Mouse (Mus musculus): Measurements from ENCODE around the gene Usp20. TPM values are rescaled to one million over a fixed set of nuclear protein-coding genes. Genes with fewer than 3 reads are reported as not detected.

Usp20 gene
- polyA plus RNA-seq, 1 experiment from 2014 or later: 11.1 TPM

GRCm38 (mm10) chr2:30998443-30999260 lies 16.6 kb downstream of the Usp20 start:
- no peak for ATAC-seq (replicated peaks; ENCODE audit: low FRiP score, low TSS enrichment, low read depth)

GRCm38 (mm10) chr2:31002857-31003256 lies 20.8 kb downstream of the Usp20 start:
- peaks cover 10% of the 10 kb centered on the region for H3K36me3 ChIP-seq (ENCODE audit: control insufficient read depth, insufficient read depth, low read length)
- no peak overlapping the region for H3K4me3 ChIP-seq (ENCODE audit: low read depth, low read length)
- no peak for ATAC-seq (replicated peaks; ENCODE audit: low FRiP score, low TSS enrichment, low read depth)
- no peaks in the 10 kb centered on the region for H3K9me3 ChIP-seq (ENCODE audit: control insufficient read depth, low read length)
- WGBS: 89% methylated on average over 10 of the region's 10 CpGs
- H3K4me2 ChIP-seq (ENCODE audit: low read length): no peak overlapping the region
- no peak overlapping the region for H3K27ac ChIP-seq (ENCODE audit: low read depth)
- DNase-seq (ENCODE audit: low spot score): no peak
- H3K4me1 ChIP-seq (replicated peaks; ENCODE audit: control insufficient read depth, insufficient read depth, low read length): 0 out of 2 replicates have a peak, but pooled peaks cover 9% of the 10 kb centered on the region
- H3K27me3 ChIP-seq (replicated peaks; ENCODE audit: control insufficient read depth, insufficient read depth, low read length): no peaks in the 10 kb centered on the region
- H3K9ac ChIP-seq (ENCODE audit: low read length): no peak overlapping the region

More at GRCm38 (mm10) chr2:30998443-30999260, 16.6 kb downstream of the Usp20 start:
- Histone ChIP-seq H3K9ac (ENCODE audit: low read length) (no peak overlapping the region), H3K36me3 (ENCODE audit: control insufficient read depth, insufficient read depth, low read length) (peaks cover 8% of the 10 kb centered on the region; the same call in 1 of the 2 replicates), H3K27ac (ENCODE audit: low read depth) (no peak overlapping the region), H3K4me3 (ENCODE audit: low read depth, low read length) (no peak overlapping the region), H3K4me1 (replicated peaks; ENCODE audit: control insufficient read depth, insufficient read depth, low read length) (no peaks in the 10 kb centered on the region), H3K9me3 (ENCODE audit: control insufficient read depth, low read length) (no peaks in the 10 kb centered on the region), H3K27me3 (replicated peaks; ENCODE audit: control insufficient read depth, insufficient read depth, low read length) (no peaks in the 10 kb centered on the region), H3K4me2 (ENCODE audit: low read length) (no peak overlapping the region)
- WGBS: 45% methylated on average over 8 of the region's 8 CpGs
- no peak for DNase-seq (ENCODE audit: low spot score)

- Histone ChIP-seq H3K27me3 (replicated peaks; ENCODE audit: control insufficient read depth, insufficient read depth, low read length) (no peaks in the 10 kb centered on the region), H3K4me1 (replicated peaks; ENCODE audit: control insufficient read depth, insufficient read depth, low read length) (0 out of 2 replicates have a peak, but pooled peaks cover 9% of the 10 kb centered on the region), H3K9me3 (ENCODE audit: control insufficient read depth, low read length) (no peaks in the 10 kb centered on the region), H3K27ac (ENCODE audit: low read depth) (no peak overlapping the region), H3K4me3 (ENCODE audit: low read depth, low read length) (no peak overlapping the region), H3K9ac (ENCODE audit: low read length) (no peak overlapping the region), H3K36me3 (ENCODE audit: control insufficient read depth, insufficient read depth, low read length) (peaks cover 13% of the 10 kb centered on the region), H3K4me2 (ENCODE audit: low read length) (no peak overlapping the region)
- ATAC-seq (replicated peaks; ENCODE audit: low FRiP score, low TSS enrichment, low read depth) (no peak), DNase-seq (ENCODE audit: low spot score) (no peak)
- WGBS: 73% methylated on average over 2 of the region's 2 CpGs
Observed at GRCm38 (mm10) chr2:31005453-31005852, 23.4 kb downstream of the Usp20 start.

GRCm38 (mm10) chr2:31006434-31006833 lies 24.4 kb downstream of the Usp20 start:
- ATAC-seq (replicated peaks; ENCODE audit: low FRiP score, low TSS enrichment, low read depth) (no peak), DNase-seq (ENCODE audit: low spot score) (no peak)
- no peak overlapping the region for H3K27ac ChIP-seq (ENCODE audit: low read depth)
- no peaks in the 10 kb centered on the region for H3K9me3 ChIP-seq (ENCODE audit: control insufficient read depth, low read length)
- H3K4me2 ChIP-seq (ENCODE audit: low read length): no peak overlapping the region
- H3K4me3 ChIP-seq (ENCODE audit: low read depth, low read length): no peak overlapping the region
- WGBS: 72% methylated on average over 5 of the region's 5 CpGs
- H3K4me1 ChIP-seq (replicated peaks; ENCODE audit: control insufficient read depth, insufficient read depth, low read length): 0 out of 2 replicates have a peak, but pooled peaks cover 9% of the 10 kb centered on the region
- H3K27me3 ChIP-seq (replicated peaks; ENCODE audit: control insufficient read depth, insufficient read depth, low read length): no peaks in the 10 kb centered on the region
- H3K36me3 ChIP-seq (ENCODE audit: control insufficient read depth, insufficient read depth, low read length): peaks cover 19% of the 10 kb centered on the region
- no peak overlapping the region for H3K9ac ChIP-seq (ENCODE audit: low read length)

- Histone ChIP-seq H3K36me3 (ENCODE audit: control insufficient read depth, insufficient read depth, low read length) (peaks cover 23% of the 10 kb centered on the region), H3K9ac (ENCODE audit: low read length) (no peak overlapping the region), H3K27me3 (replicated peaks; ENCODE audit: control insufficient read depth, insufficient read depth, low read length) (no peaks in the 10 kb centered on the region), H3K4me2 (ENCODE audit: low read length) (no peak overlapping the region), H3K27ac (ENCODE audit: low read depth) (no peak overlapping the region), H3K4me3 (ENCODE audit: low read depth, low read length) (no peak overlapping the region), H3K9me3 (ENCODE audit: control insufficient read depth, low read length) (no peaks in the 10 kb centered on the region), H3K4me1 (replicated peaks; ENCODE audit: control insufficient read depth, insufficient read depth, low read length) (0 out of 2 replicates have a peak, but pooled peaks cover 9% of the 10 kb centered on the region)
- 55% methylated on average over 5 of the region's 5 CpGs for WGBS
- ATAC-seq (replicated peaks; ENCODE audit: low FRiP score, low TSS enrichment, low read depth) (no peak), DNase-seq (ENCODE audit: low spot score) (no peak)
Observed at GRCm38 (mm10) chr2:31007208-31007607, 25.1 kb downstream of the Usp20 start.

GRCm38 (mm10) chr2:31013371-31014120 lies 31.5 kb downstream of the Usp20 start:
- no peaks in the 10 kb centered on the region for H3K9me3 ChIP-seq (ENCODE audit: control insufficient read depth, low read length)
- no peaks in the 10 kb centered on the region for H3K4me1 ChIP-seq (replicated peaks; ENCODE audit: control insufficient read depth, insufficient read depth, low read length)
- H3K36me3 ChIP-seq (ENCODE audit: control insufficient read depth, insufficient read depth, low read length): peaks cover 29% of the 10 kb centered on the region; the same call in 1 of the 2 replicates
- H3K27ac ChIP-seq (ENCODE audit: low read depth): no peak overlapping the region
- no peaks in the 10 kb centered on the region for H3K27me3 ChIP-seq (replicated peaks; ENCODE audit: control insufficient read depth, insufficient read depth, low read length)
- no peak for DNase-seq (ENCODE audit: low spot score)
- no peak overlapping the region for H3K4me3 ChIP-seq (ENCODE audit: low read depth, low read length)
- 79% methylated on average over 14 of the region's 14 CpGs for WGBS
- no peak overlapping the region for H3K4me2 ChIP-seq (ENCODE audit: low read length)
- ATAC-seq (replicated peaks; ENCODE audit: low FRiP score, low TSS enrichment, low read depth): no peak
- no peak overlapping the region for H3K9ac ChIP-seq (ENCODE audit: low read length)

- H3K36me3 ChIP-seq (ENCODE audit: control insufficient read depth, insufficient read depth, low read length): peaks cover 30% of the 10 kb centered on the region; the same call in 1 of the 2 replicates
- 95% methylated on average over 18 of the region's 18 CpGs for WGBS
- no peak overlapping the region for H3K4me3 ChIP-seq (ENCODE audit: low read depth, low read length)
- ATAC-seq (replicated peaks; ENCODE audit: low FRiP score, low TSS enrichment, low read depth): no peak
- H3K27me3 ChIP-seq (replicated peaks; ENCODE audit: control insufficient read depth, insufficient read depth, low read length): no peaks in the 10 kb centered on the region
- H3K9ac ChIP-seq (ENCODE audit: low read length): no peak overlapping the region
- no peaks in the 10 kb centered on the region for H3K4me1 ChIP-seq (replicated peaks; ENCODE audit: control insufficient read depth, insufficient read depth, low read length)
- H3K9me3 ChIP-seq (ENCODE audit: control insufficient read depth, low read length): no peaks in the 10 kb centered on the region
- no peak overlapping the region for H3K27ac ChIP-seq (ENCODE audit: low read depth)
- DNase-seq (ENCODE audit: low spot score): no peak
- H3K4me2 ChIP-seq (ENCODE audit: low read length): no peak overlapping the region
Observed at GRCm38 (mm10) chr2:31017625-31018317, 35.7 kb downstream of the Usp20 start.

GRCm38 (mm10) chr2:31018519-31018918 lies 36.4 kb downstream of the Usp20 start:
- H3K36me3 ChIP-seq (ENCODE audit: control insufficient read depth, insufficient read depth, low read length): peaks cover 30% of the 10 kb centered on the region; the same call in 1 of the 2 replicates
- no peak overlapping the region for H3K4me2 ChIP-seq (ENCODE audit: low read length)
- no peak overlapping the region for H3K4me3 ChIP-seq (ENCODE audit: low read depth, low read length)
- 88% methylated on average over 8 of the region's 8 CpGs for WGBS
- H3K9me3 ChIP-seq (ENCODE audit: control insufficient read depth, low read length): no peaks in the 10 kb centered on the region
- H3K9ac ChIP-seq (ENCODE audit: low read length): no peak overlapping the region
- H3K27ac ChIP-seq (ENCODE audit: low read depth): no peak overlapping the region
- no peaks in the 10 kb centered on the region for H3K27me3 ChIP-seq (replicated peaks; ENCODE audit: control insufficient read depth, insufficient read depth, low read length)
- DNase-seq (ENCODE audit: low spot score) (no peak), ATAC-seq (replicated peaks; ENCODE audit: low FRiP score, low TSS enrichment, low read depth) (no peak)
- H3K4me1 ChIP-seq (replicated peaks; ENCODE audit: control insufficient read depth, insufficient read depth, low read length): no peaks in the 10 kb centered on the region

Data from intestine, embryonic 14.5 days (tissue).